Mouse (Mus musculus) limb, embryonic 11.5 days (tissue): ENCODE results near the gene Dbil5. TPM values are rescaled to one million over a fixed set of nuclear protein-coding genes. Genes with fewer than 3 reads are reported as not detected.
"Not testable (repeated sequence)": the region's sequence is repeated elsewhere in the genome, so short reads cannot be mapped to it uniquely, and the experiment has no call there.

ENCODE experiments used
- ATAC-seq: fragments of 200-750 bp; cut with Nextera tagmentation; 2 replicates; pipeline ENCODE4 v1.8.0; 2017; ENCODE audit warnings: low read depth; ENCODE audit not compliant: insufficient number of reproducible peaks, low FRiP score, low TSS enrichment
- DNase-seq: peaks from one replicate; pipeline ENCODE4 v3.0.0-alpha.2; 2015; ENCODE audit warnings: low spot score
- H3K27ac ChIP-seq: fragments of 300-500 bp; sonication (generic); replicated peaks from 2 replicates; pipeline ENCODE4 v1.5.1; 2014; ENCODE audit warnings: low read depth, mild to moderate bottlenecking, low read length
- H3K27me3 ChIP-seq: fragments of 300-500 bp; sonication (generic); 2 replicates; pipeline ENCODE4 v1.6.1; 2014; ENCODE audit warnings: mild to moderate bottlenecking, low read length, mixed read lengths; ENCODE audit not compliant: control insufficient read depth, insufficient read depth
- H3K36me3 ChIP-seq: fragments of 300-500 bp; sonication (generic); 2 replicates; pipeline ENCODE4 v1.6.1; 2014; ENCODE audit warnings: mild to moderate bottlenecking, low read length, moderate library complexity, mixed read lengths; ENCODE audit not compliant: control insufficient read depth, insufficient read depth
- H3K4me1 ChIP-seq: fragments of 300-500 bp; sonication (generic); 2 replicates; pipeline ENCODE4 v1.6.1; 2014; ENCODE audit warnings: low read length, mixed read lengths; ENCODE audit not compliant: control insufficient read depth, insufficient read depth
- H3K4me2 ChIP-seq: fragments of 300-500 bp; sonication (generic); 2 replicates; pipeline ENCODE4 v1.6.1; 2014; ENCODE audit warnings: low read depth, mild to moderate bottlenecking, moderate library complexity; ENCODE audit not compliant: severe bottlenecking
- H3K4me3 ChIP-seq: fragments of 300-500 bp; sonication (generic); 2 replicates; pipeline ENCODE4 v1.5.1; 2014; ENCODE audit warnings: low read depth, low read length
- H3K9ac ChIP-seq: fragments of 300-500 bp; sonication (generic); 2 replicates; pipeline ENCODE4 v1.6.1; 2014; ENCODE audit warnings: mild to moderate bottlenecking, low read length
- H3K9me3 ChIP-seq: fragments of 300-500 bp; sonication (generic); 2 replicates; pipeline ENCODE4 v1.6.1; 2016; ENCODE audit warnings: low read length; ENCODE audit not compliant: control insufficient read depth
- WGBS: fragments of 180-500 bp; shearing (Covaris S2); extraction: QIAGEN DNeasy Blood & Tissue Kit; methylation state at CpG from one replicate; pipeline ENCODE4 v1.1.7; 2014; 5-methylcytosine and 5-hydroxymethylcytosine counted together
- polyA plus RNA-seq: library from polyadenylated mRNA; unstranded; fragments of >200 nt; fragmentation: Nextera tagmentation; extraction: Ambion mirVana; gene quantifications from 2 replicates; pipeline ENCODE4 v1.2.1, GENCODE M21; 2014

Dbil5 gene
- polyA plus RNA-seq, 1 experiment from 2014 or later: not detected

DNA sequence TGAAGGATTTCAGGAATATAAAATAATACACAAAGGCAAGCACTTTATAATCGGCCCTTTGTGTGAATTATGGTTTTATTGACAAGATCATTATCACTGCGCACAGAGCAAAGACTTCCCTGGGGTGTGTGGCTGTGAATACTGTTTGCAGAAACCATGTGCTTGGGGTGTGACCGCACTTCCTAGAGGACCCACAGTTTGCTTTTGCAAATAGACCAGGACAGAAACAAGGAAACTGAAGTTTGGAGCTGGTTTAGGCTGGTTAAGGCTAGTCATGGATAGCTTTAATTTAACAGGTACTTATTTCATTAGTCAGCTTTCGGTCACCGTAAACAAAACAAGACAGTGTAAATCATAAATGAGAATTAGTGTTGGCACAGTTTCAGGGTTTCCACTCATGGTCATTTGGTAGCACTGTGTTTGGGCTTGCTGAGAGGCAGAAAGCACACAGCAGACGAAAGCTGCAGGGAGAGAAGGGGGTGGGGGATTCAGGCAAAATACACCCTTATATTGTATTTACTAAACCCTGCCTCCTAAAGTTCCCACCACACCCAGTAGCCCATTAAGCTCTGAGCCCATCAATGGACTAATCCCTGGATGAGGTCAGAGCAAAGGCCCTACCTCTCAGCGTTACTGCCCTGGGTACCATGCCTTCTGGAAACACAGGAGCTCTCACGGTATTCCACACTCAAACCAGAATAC, 21.0 kb upstream of the Dbil5 start:
- Histone ChIP-seq H3K36me3 (no peaks in the 10 kb centered on the region), H3K27me3 (no peaks in the 10 kb centered on the region), H3K4me1 (no peaks in the 10 kb centered on the region; the same call in 1 of the 2 replicates), H3K9me3 (no peaks in the 10 kb centered on the region), H3K4me2 (no peak overlapping the region), H3K4me3 (no peak overlapping the region), H3K9ac (no peak overlapping the region), H3K27ac (no peak overlapping the region)
- 66% methylated on average over 8 of the region's 8 CpGs for WGBS
- ATAC-seq: no peak
- DNase-seq: no peak

DNA sequence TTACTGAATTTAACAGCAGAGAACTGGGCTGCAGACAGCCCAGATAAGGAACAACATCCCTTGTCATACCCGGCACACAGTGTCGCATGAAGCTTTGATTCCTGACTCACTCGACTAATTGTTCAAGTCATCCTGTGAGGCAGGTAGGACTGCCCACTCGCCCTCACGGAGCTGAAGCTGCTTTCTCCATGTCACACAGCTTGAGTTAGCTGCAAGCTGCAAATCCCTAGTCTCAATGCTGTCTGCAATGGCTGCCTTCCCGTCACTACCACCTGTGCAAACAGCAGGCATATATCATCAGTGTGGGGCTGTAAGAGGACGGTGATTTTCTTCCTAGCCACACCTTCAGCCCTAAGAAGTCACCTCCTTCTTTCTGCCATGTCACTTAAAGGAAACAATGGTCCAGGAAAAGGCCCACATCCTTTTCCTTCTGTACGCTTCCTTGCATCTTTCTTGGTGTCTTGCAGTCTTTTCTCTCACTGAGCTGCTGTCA, 20.4 kb upstream of the Dbil5 start:
- no peaks in the 10 kb centered on the region for H3K27me3 ChIP-seq
- no peak for ATAC-seq
- H3K4me2 ChIP-seq: no peak overlapping the region
- 55% methylated on average over 8 of the region's 8 CpGs for WGBS
- no peak overlapping the region for H3K27ac ChIP-seq
- no peak for DNase-seq
- H3K9ac ChIP-seq: no peak overlapping the region
- H3K36me3 ChIP-seq: no peaks in the 10 kb centered on the region
- no peaks in the 10 kb centered on the region; the same call in 1 of the 2 replicates for H3K4me1 ChIP-seq
- no peaks in the 10 kb centered on the region for H3K9me3 ChIP-seq
- H3K4me3 ChIP-seq: no peak overlapping the region

DNA sequence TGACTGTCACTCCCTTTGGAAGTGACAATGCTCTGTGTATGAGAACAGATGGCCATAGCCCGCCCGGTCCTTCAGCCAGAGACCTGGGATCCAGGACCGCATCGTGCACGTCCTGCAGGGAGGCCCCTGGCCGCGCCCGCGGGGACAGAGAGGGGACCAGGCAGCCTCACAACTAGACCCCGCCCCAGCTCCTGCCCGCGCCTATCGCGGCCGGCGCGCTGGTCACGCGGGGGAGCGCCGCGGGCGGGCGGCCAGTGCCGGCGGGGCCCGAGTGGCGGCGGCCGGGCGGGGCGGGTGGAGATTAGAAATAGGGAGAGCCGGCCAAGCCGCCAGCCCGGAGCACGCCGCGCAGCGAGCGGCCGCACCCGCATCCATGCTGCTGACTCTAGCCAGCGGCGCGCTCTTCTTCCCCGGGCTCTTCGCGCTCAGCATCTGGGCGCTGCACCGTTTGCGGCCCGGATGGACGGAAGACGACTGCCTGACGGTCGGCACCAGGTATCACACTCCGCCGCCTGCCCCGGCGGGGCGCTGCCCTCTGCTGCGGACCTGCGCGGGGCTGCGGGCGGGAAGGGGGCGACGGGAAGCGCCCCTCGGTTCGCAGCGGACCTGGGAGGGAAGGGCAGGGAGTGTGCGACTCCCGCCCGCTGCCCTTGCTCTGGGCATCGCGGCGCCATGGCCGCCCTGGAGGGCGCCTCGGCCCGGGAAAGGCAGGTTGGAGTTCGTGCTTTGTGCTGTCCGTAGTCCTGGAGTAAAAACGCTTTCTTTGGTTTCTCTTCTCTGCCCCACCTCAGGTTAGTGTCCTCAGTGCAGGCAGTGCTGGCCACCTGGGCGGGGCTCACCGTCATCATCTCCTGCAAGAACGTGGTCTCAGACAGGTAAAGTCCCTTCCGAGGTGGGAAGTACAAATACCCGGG, 15.4 kb upstream of the Dbil5 start:
- under 1% methylated on average over 84 of the region's 90 CpGs for WGBS
- Histone ChIP-seq H3K9me3 (no peaks in the 10 kb centered on the region), H3K4me2 (peak overlapping the region; percentile 86), H3K4me1 (peaks cover 4% of the 10 kb centered on the region), H3K27me3 (no peaks in the 10 kb centered on the region), H3K9ac (peak overlapping the region; percentile 89), H3K27ac (peak overlapping the region; percentile 42; the same call in 1 of the 2 replicates), H3K36me3 (peaks cover 5% of the 10 kb centered on the region; the same call in 1 of the 2 replicates), H3K4me3 (peak overlapping the region; percentile 92)
- ATAC-seq (peak; percentile 92), DNase-seq (peak; percentile 83)

DNA sequence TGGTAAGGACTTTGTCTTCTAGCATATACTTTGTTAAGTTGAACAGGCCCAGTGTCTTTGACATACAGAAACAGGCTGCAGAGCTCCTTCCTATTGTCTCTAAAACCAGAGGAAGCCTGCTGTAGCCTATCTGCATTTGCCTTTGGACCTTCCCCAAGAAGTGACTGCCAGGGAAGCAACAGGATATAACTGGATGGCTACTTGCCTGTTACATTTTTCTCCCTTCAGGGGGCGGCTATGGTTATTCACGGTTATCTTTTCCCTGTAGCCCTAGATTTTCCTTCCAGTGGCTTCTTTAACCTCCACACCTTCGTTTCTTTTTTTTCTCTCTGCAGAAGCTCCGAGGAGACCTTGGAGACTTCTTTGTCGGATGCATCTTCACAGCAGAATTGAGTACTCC, 10.6 kb upstream of the Dbil5 start:
- no peak overlapping the region for H3K27ac ChIP-seq
- H3K4me3 ChIP-seq: no peak overlapping the region
- no peak overlapping the region for H3K4me2 ChIP-seq
- H3K27me3 ChIP-seq: no peaks in the 10 kb centered on the region
- peaks cover 4% of the 10 kb centered on the region; the same call in 1 of the 2 replicates for H3K4me1 ChIP-seq
- 94% methylated on average over 5 of the region's 5 CpGs for WGBS
- no peak for ATAC-seq
- H3K9me3 ChIP-seq: no peaks in the 10 kb centered on the region
- no peak overlapping the region for H3K9ac ChIP-seq
- peaks cover 7% of the 10 kb centered on the region; the same call in 1 of the 2 replicates for H3K36me3 ChIP-seq
- DNase-seq: no peak

DNA sequence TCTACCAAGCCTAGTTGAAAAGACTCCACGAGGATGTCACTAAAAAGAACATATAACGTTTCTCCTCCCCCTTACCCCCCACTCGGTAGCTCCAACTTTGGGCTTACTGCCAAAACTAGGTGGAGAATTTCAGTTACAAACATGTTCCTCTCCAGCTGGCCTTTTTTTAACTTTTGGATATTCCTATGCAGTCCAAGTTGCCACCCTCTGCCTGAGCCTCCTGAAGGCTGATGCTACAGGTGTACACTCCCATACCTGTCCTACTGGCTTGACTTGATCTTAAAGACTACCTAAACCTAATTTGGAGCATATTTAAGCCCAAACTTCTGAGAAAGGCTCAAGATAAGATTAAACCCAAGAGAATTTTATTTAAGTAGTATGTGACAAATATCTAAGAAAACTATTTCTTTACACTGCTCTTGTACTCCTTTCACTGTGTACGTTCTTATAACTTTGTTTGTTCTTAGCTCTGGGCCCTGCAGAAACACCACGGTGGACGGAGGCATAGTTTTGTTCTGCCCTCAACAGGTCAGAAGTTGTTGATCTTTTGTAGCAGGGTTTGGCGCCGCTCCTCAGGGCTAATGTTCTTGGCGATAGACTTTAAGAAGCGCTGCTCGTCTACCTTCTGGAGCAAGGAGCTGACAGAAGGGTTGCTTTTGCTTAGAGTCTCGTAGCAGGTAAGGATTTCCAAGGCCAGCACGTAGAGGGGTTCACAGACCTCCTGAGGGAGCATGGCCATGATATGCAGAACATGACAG, 7.0 kb upstream of the Dbil5 start:
- H3K4me1 ChIP-seq: no peaks in the 10 kb centered on the region
- no peak overlapping the region for H3K9ac ChIP-seq
- H3K4me2 ChIP-seq: no peak overlapping the region
- DNase-seq: no peak
- 92% methylated on average over 13 of the region's 13 CpGs for WGBS
- no peaks in the 10 kb centered on the region for H3K9me3 ChIP-seq
- H3K4me3 ChIP-seq: no peak overlapping the region
- H3K36me3 ChIP-seq: peaks cover 22% of the 10 kb centered on the region; the same call in 1 of the 2 replicates
- no peak for ATAC-seq
- no peaks in the 10 kb centered on the region for H3K27me3 ChIP-seq
- H3K27ac ChIP-seq: no peak overlapping the region

DNA sequence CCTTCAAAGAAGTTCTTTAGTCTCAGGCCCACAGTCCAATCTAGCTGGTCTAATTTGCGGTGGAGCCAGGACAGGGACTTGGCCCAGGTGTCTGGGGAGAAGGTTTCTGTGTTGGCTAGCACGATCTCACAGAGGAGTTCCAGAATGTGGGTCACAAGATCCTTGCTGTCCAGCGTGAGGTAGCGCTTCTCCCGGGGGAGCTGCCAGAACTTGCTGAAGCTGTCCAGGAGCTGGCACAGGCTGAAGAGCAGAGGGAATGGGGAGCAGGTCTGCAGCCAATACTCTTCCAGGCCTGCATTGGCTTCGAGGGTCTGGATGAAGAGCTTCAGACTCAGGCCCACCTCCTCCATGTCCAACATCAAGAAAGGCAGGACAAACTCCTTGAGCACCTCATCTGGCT, 5.8 kb upstream of the Dbil5 start:
- DNase-seq, ATAC-seq, H3K4me1 ChIP-seq, H3K9me3 ChIP-seq, H3K9ac ChIP-seq, H3K4me3 ChIP-seq, H3K4me2 ChIP-seq, H3K27ac ChIP-seq, H3K27me3 ChIP-seq: not testable (repeated sequence)
- 90% methylated on average over 3 of the region's 6 CpGs for WGBS
- H3K36me3 ChIP-seq: peaks cover 17% of the 10 kb centered on the region; the same call in 1 of the 2 replicates

DNA sequence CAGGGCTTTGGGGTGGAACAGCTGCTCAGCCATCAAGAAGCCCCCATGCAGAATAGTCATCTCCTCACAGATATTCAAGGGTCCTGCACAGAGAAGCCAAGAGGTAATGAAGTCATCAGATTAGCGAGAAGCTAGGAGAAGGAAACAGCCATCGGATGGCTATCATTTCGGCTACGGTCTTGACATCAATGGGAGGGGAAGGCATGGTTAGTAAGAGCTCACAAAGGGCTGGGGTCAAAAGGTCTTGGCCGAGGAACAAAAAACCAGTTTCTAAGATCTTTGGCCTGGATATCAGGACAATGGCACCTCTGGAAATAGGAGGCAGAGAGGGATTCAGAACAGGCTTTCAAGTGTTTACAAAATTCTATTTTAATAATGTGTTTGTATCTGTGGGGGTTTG, 3.6 kb upstream of the Dbil5 start:
- 93% methylated on average over 5 of the region's 5 CpGs for WGBS

DNA sequence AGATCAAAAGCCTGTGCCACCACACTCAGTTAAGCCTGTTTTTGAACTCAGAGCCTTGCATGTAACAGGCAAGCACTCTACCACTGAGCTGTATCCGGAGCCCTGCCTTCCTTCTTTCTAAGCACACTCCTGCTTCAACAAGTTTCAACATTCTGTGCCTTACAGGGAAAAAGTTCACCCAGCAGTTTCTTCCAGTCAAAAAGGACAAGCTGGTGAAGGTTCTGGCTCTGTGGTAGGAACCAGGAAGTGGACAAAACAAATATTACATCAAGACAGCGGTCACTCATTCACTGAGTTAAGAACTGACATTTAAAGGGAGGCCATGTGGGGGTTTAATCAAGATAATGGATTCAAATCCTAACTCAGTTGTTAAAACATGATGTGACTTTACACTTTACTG, 2.4 kb upstream of the Dbil5 start:
- Histone ChIP-seq H3K4me3 (no peak overlapping the region), H3K4me1 (peaks cover 3% of the 10 kb centered on the region; the same call in 1 of the 2 replicates), H3K27ac (no peak overlapping the region), H3K9me3 (no peaks in the 10 kb centered on the region), H3K4me2 (no peak overlapping the region), H3K27me3 (no peaks in the 10 kb centered on the region), H3K9ac (no peak overlapping the region), H3K36me3 (peaks cover 15% of the 10 kb centered on the region; the same call in 1 of the 2 replicates)
- ATAC-seq (no peak), DNase-seq (no peak)
- WGBS: 96% methylated on average over 2 of the region's 2 CpGs

More for the DNA sequence above, 3.6 kb upstream of the Dbil5 start:
- Histone ChIP-seq H3K27me3 (no peaks in the 10 kb centered on the region), H3K27ac (no peak overlapping the region), H3K4me1 (peaks cover 3% of the 10 kb centered on the region; the same call in 1 of the 2 replicates), H3K9me3 (no peaks in the 10 kb centered on the region), H3K9ac (no peak overlapping the region), H3K4me2 (no peak overlapping the region), H3K36me3 (peaks cover 15% of the 10 kb centered on the region; the same call in 1 of the 2 replicates), H3K4me3 (no peak overlapping the region)
- ATAC-seq (no peak), DNase-seq (no peak)
